Mouse (Mus musculus) heart, postnatal 10 days (tissue): ENCODE results near the gene Cradd. TPM values are rescaled to one million over a fixed set of nuclear protein-coding genes. Genes with fewer than 3 reads are reported as not detected.

Source experiments
- DNase-seq, 2 experiments: peaks; one replicate each; pipeline ENCODE4 v3.0.0; 2021
- intact Hi-C: fragments of 180-260 bp; cut with DNase I; formaldehyde crosslinking; loops from one replicate; pipeline ENCODE4 v1.15.1; 2025
- total RNA-seq, 2 experiments: library from RNA; stranded (reverse); gene quantifications; 2 replicates each; pipeline ENCODE4 v1.2.3; 2021

Gene Cradd
- total RNA-seq, 2 experiments from 2014 or later: 12.9 to 13.5 TPM

GRCm38 (mm10) chr10:95281996-95282395 is 41.9 kb downstream of the Cradd start:
- intact Hi-C loops: no loop called here
- DNase-seq: no peak

- no peak for DNase-seq
- intact Hi-C loops: no loop called here
Observed at GRCm38 (mm10) chr10:95281466-95281990, 42.4 kb downstream of the Cradd start.

DNA sequence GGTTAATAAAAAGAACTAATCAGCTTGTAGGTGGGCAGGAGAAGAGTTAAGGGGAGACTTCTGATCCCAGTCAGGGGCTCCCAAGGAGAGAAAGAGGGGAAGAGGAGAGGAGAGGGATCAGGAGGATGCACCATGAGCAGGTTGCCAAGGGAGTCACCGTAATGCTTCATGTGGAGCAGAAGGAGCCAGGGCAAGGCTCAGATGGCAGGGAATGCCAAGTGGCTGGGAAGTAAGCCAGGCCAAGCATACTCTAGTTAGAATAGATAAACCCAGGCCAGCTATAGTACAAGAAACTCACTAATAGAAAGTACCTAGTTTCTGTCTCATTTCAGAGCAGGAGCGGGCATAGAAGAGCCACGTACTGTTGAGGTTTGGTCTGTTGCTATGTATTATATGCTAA is 43.6 kb downstream of the Cradd start:
- DNase-seq: peak; percentile 77 to 83
- intact Hi-C loops: no loop called here

- DNase-seq: no peak
- intact Hi-C loops: loop anchor here (2.0 kb wide), 1 partner anchor 31 kb away; no protein-coding TSS in a partner anchor
Observed at GRCm38 (mm10) chr10:95279459-95279858, 44.5 kb downstream of the Cradd start.

- DNase-seq: no peak
- intact Hi-C loops: loop anchor here (2.0 kb wide), 1 partner anchor 33 kb away; no protein-coding TSS in a partner anchor
Observed at GRCm38 (mm10) chr10:95278085-95278484, 45.8 kb downstream of the Cradd start.

GRCm38 (mm10) chr10:95275488-95275887 is 48.4 kb downstream of the Cradd start:
- DNase-seq: no peak
- intact Hi-C loops: no loop called here

GRCm38 (mm10) chr10:95273226-95273625 is 50.7 kb downstream of the Cradd start:
- intact Hi-C loops: no loop called here
- DNase-seq: no peak

GRCm38 (mm10) chr10:95269151-95269550 is 54.8 kb downstream of the Cradd start:
- DNase-seq: no peak
- intact Hi-C loops: no loop called here

DNA sequence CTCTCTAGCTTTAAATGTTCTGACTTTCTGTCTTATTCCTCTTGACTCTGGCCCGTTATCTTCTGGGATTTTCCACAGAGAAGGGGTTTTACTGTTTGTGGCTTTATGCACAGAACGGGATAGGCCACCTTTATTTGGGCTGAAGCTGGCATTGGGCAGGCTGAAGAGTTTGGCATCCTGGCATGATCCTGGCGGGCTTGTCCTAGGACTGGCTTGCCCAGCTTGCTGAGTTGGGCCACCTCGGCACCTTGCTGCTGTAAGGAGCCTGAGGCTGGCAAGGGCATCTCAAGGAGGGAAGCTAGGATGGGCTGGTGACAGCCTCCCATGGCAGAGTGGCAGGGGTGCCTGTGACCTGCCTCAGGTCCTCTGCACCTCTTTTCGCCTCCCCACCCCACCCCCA is 55.6 kb downstream of the Cradd start:
- no peak for DNase-seq
- intact Hi-C loops: no loop called here

DNA sequence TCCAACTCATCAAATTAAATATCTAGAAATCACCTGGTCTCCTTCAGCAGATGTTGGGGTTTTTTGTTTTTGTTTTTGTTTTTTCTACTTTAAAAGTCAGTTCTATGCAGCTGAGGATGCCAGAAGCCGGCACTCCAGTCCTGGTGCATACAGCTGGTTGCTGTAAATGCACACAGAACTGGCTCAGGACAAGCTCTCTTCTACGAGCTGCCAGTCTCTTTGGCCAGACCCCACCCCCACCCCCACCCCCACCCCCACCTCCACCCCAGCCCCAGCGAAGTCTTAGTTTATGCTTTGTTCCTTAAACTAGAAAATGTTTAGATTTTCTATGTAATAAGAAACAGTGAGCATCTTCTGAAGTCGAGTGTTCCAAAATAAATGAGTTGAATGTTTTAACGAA is 57.0 kb downstream of the Cradd start:
- intact Hi-C loops: no loop called here
- no peak for DNase-seq

DNA sequence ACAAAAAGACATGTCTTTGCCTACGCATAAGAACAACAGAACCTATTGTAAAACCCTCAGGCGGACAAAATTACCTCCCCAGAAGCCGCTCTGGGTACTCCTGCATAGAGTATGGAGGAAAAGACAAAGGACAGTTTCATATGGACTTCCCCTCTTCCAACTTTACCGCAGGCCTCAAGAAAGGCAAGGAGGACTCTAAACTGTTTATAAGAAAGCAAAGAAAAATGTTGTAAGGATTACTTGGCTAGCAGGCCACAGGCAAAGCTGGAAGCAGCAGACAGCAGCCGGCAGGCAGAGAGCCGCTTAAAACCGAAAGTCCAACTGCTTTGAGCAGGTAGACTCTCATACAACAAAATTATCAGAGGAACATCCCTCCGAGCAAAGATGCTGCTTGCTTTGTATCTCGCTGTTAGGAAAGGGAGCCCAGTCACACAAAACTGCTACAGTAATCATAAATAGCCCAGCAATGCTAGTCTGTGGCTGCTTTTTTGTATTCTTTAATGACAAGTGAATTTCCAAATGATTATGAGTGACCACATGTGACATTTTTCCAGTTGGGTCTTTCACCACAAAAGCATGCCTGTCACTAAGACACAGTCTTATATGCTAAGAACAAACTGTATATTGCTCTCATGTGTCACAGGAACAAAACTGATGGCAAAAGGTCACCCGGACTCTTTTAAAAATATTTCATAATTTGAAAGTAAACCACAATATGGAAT is 57.7 kb downstream of the Cradd start:
- intact Hi-C loops: no loop called here
- DNase-seq: peak; percentile 55 to 60

- intact Hi-C loops: loop anchor here (1.0 to 2.0 kb wide), 2 partner anchors 58 to 149 kb away; no protein-coding TSS in a partner anchor
Observed at GRCm38 (mm10) chr10:95265576-95265975, 58.4 kb downstream of the Cradd start.

DNA sequence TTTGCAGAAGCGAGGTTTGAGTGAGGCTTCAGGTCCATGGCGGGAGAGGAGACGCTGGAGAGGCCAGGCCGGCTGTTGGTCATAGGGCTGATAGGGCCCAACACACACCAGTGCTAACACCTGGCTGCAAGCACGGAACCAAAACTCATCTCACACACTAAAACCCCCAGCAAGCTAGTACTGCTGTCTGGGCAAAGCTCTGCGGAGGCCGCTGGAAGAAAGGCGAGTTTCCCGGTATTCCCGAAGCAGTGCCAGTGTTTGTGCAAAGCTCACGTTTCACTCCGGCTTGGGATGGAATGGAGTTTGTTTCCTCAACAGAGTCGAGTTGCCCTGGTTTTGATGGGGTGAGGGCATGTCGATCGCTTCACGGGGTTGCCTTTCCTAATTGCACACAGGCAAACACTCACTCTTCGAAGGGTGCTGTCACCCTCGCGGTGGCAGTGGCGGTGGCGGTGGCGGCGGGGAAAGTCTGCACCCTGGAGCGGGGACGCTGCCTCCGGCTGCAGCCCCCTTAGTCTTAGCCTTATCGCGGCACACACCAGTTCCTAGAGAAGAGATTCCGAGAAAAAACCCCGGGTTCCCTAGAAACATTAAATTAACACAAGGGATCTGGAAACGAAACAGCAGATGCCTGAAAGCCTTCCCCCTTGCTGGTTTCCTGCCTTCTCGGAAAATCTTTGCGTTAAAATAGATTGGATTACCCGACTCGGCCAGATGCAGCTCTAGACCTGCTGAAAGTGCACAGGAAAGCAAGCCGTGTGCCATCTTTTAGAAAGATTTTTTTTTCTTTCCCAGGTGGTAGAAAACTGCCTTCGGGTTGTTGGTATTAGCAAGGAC is 59.2 kb downstream of the Cradd start:
- peak; percentile 78 to 82 for DNase-seq
- intact Hi-C loops: loop anchor here (1.0 to 2.0 kb wide), 2 partner anchors 59 to 150 kb away; no protein-coding TSS in a partner anchor

More at GRCm38 (mm10) chr10:95265576-95265975, 58.4 kb downstream of the Cradd start:
- DNase-seq: no peak

DNA sequence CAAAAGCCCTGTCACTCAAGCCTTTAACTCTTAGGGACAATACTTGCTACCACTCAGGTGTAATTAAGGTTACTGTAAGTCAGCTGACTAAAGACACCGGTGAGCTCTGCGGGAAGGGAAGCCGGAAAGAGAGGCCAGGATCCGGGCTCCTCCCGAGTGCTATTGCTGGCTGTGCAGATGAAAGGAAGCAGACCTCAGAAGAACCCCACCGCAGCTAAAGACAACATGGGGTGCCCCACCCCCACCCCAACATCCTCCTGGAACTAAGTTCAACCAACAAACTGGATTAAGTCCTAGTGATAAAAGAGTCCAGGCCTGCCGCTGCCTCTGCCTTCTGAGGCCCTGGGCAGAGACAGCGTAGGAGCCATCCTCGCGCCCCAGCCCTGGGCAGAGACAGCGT is 61.5 kb downstream of the Cradd start:
- DNase-seq: peak; percentile 53 to 59
- intact Hi-C loops: no loop called here

- no peak for DNase-seq
- intact Hi-C loops: no loop called here
Observed at GRCm38 (mm10) chr10:95261279-95261678, 62.7 kb downstream of the Cradd start.

GRCm38 (mm10) chr10:95260420-95260819 is 63.5 kb downstream of the Cradd start:
- intact Hi-C loops: no loop called here

DNA sequence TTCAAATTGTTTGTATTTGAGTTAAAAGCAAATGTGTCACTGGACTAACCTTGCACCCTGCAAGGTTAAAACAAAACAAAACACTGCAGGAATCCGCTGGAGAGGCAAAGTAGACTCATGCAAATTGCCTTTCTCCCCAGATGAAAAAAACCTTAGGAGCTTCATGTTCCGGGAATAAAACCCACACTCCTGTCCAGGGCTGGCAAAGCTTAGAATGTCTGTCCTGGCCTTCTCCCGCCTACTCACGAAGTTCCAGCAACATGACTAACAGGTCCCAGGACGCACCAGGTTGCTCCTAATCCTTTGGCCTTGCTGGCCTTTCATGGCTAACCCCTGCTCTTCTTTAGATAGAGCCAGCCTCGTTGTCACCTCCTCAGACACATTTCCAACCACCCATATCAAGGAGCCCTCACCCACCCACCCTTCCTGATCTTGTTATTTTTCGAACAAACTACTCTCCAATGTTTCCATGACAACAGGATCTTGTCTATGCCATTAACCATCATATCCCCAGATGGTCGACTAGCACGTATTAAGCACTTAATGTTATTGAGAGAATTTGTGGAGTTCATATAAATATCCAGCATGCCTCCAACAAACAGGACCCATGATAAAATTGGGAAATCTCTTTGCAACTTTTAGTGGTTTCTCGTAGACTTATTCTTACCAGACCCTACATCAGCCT is 65.3 kb downstream of the Cradd start:
- DNase-seq: peak; percentile 58 to 63
- intact Hi-C loops: no loop called here

More at GRCm38 (mm10) chr10:95260420-95260819, 63.5 kb downstream of the Cradd start:
- peak; percentile 81 to 82 for DNase-seq

DNA sequence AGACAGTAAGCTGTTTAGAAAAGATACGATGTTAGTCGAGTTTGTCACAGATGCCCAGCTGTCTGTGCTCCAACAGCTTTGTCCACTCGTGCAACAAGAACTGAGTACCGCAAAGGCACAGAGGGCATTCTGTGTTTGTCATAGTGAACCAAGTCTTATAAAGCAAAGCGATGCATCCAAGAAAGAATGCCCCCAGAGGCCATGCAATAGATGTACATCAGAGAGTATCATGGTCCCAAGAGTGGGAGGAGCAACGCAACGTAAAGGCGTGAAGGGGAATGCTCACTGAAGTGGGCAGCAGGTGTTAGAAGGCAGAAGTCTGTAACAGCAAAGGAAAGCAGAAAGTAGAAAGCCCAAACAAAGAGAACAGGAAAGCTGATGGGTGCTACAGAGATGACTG is 66.0 kb downstream of the Cradd start:
- DNase-seq: no peak

GRCm38 (mm10) chr10:95256095-95256494 is 67.8 kb downstream of the Cradd start:
- intact Hi-C loops: no loop called here
- DNase-seq: no peak

More for the DNA sequence above, 66.0 kb downstream of the Cradd start:
- intact Hi-C loops: no loop called here

- no peak for DNase-seq
- intact Hi-C loops: no loop called here
Observed at GRCm38 (mm10) chr10:95255018-95255680, 68.8 kb downstream of the Cradd start.
